Mouse (Mus musculus) adrenal gland, adult 18-20 months (tissue): ENCODE data around the gene Kl. TPM values are rescaled to one million over a fixed set of nuclear protein-coding genes. Genes with fewer than 3 reads are reported as not detected.

ENCODE experiments used
- DNase-seq, 2 experiments: peaks; one replicate each; pipeline ENCODE4 v3.0.0; 2021 to 2022; ENCODE audit warnings: low spot score in 2 of 2
- total RNA-seq, 2 experiments: library from RNA; stranded (reverse); gene quantifications; 1 replicate in 1 of 2; 2 replicates in 1 of 2; pipeline ENCODE4 v1.2.3; 2021

Kl gene
- total RNA-seq, 2 experiments from 2014 or later, result 0.06 to 0.23 TPM

DNA sequence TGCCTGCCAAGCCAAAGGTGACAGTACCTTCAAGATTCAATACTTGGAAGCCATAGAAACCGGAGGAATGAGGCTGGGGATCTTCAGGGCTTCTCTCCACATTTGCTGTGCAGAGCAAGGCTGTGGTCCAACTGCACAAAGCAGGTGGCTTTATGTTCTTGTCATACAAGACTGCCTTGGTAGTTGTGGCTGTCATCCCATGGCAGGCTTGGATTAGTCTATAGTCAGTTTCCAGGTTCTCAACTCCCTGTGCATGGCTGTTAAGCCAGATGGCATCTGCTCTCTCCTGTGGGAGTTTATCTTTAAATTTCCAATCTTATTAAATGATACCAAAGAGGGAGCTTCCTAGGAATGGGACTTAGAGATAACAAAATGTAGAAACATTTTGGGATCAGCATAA is 9.2 kb downstream of the Kl start:
- no peak for DNase-seq

GRCm38 (mm10) chr5:150962756-150963155 is 10.3 kb downstream of the Kl start:
- DNase-seq, result no peak

DNA sequence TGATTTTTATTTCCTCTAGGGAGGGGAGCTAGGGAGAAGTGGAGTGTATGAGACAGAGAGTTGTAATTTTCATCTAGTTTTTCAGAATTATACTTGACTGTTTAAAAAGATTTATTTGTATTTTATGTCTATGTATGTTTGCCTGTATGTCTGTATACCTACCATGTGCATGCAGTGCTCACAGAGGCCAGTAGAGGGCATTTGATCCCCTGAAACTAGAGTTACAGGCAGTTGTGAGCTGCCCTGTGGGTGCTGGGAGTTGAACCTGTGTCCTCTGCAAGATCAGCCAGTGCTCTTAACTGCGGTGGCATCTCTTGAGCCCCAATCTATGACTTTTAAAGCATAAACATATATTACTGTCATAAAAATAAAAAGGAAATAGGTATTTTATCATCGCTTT is 15.5 kb downstream of the Kl start:
- no peak for DNase-seq

- DNase-seq, result no peak
These were observed 18.1 kb downstream of the Kl start for GRCm38 (mm10) chr5:150970551-150970950.

DNA sequence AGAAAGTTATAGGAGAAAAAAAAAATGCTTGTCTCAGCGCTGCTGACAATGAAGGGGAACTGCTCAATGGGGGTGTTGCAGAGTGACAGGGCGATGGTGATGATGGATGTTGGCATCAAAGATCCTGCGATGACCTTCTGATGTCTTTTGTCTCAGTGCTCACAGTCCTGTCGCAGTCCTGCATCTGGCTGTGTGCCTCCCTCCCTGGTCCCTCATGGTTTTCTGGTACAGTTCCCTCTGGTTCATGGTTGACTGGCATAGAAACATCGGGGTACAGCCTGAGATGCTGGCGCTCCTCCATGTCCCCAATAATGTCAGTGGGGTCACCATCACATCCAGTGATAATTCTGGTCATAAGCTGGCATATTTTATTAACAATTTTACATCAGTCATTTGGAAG is 18.7 kb downstream of the Kl start:
- no peak for DNase-seq

DNA sequence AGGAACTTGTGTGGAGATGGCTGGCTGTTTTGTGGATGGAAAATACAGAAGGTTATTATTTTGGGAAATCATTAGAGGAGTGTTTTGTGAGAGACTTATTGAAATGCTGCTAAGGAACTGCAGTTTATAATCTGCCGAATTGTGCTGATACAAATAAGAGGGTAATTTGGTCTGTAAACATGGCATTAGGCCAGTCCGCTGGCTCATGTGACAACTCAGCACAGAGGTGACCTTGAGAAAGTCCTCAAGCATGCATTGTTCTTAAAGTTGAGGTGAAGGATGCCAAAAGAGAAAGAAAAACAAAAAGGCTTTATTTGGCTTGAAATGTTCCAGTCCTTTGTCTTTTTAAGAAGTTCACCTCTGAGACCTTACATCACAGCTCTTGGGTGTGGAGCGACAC is 21.8 kb downstream of the Kl start:
- DNase-seq, result no peak

- no peak for DNase-seq
These were observed 25.1 kb downstream of the Kl start for GRCm38 (mm10) chr5:150977383-150977958.

DNA sequence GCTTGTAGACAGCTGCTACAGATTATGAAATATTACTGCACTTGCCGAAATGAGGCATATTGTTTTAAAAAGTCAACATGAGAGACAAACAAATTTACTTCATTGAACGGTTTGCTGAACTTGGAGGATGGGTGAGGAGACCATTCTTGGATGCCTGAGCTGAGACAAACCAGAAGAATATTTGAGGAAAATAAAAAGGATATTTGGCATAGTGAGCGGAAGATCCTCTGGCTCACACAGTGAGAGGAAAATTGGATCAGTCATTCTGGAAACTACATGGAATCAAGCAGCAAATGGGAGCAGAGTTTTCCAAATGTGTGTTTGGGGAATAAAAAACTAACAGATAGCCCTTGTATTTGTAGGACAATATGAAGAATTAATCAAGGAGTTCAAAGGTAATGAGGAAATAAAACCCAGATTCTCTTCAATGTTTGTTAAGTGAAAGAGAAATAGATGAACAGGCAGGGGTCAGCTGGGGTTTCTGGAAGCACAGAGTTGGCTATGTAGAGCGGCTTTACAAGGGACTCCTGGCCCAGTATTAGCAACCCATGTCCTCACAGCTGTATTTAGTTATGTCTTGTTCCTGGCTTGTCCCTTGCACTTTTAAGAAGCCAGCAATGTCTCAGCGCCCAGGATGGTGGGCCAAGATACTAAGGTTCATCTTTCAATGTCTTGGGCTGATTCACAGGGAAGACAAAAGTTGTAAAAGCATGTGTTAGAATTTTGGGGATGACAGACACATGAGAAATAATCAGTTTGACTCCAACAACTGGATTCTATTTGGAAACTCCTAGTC is 27.1 kb downstream of the Kl start:
- DNase-seq, result no peak

GRCm38 (mm10) chr5:150982082-150982481 is 29.7 kb downstream of the Kl start:
- DNase-seq, result no peak

DNA sequence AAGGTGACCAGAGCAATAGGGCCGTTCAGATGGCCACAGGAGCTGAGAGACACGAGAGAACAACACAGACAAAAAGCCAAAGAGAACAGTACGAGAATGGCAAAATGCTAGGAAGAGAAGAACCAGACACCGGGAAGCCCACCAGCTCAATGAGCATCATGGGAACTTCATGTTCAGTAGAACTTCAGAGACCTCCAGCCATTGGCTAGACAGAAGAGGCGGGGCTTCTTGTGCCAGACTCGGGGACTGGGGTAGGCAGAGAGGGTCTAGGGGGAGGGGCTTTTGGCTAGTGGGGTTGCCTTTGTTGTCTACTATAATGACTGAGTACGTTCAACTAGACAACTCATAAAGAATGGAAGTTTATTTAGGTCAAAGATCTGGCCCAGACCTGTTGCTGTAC is 41.7 kb downstream of the Kl start:
- no peak for DNase-seq

DNA sequence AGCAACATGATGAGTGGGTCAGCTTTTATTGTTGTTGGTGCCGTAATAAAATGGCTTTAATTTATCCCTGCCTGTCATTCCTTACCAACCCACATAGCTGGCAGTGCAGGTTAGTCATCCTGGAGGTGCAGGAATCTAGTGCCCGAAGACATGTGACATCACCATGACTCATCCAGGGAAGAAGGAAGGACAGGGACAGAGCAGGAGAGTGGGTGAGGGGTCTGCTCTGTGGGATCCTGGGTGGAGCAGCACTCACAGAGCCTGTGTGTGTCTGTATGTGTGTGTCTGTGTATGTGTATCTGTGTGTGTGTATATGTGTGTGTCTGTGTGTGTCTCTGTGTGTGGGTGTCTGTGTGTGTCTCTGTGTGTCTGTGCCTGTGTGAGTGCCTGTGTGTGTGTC is 44.2 kb downstream of the Kl start:
- DNase-seq, result peak in 1 of 2 experiments; percentile 5

DNA sequence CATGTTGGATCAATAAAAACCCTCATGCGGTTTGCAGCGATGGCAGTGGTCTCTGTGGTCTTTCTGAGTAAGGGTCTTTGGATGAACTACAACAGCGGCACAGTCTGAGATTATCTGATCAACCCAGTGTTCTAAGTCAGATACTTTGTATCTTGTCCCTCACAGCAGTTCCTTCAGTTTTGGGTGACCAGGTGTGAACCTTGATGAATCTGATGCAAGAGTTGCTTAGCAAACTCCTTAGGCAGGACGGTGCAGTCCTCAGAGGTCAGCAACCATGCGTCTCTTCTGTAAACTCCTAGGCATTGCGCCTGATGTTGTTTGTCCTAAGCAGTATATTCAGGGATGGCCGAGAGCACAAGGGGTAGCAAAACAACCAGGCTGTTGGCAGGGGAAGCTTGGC is 48.7 kb downstream of the Kl start:
- no peak for DNase-seq

DNA sequence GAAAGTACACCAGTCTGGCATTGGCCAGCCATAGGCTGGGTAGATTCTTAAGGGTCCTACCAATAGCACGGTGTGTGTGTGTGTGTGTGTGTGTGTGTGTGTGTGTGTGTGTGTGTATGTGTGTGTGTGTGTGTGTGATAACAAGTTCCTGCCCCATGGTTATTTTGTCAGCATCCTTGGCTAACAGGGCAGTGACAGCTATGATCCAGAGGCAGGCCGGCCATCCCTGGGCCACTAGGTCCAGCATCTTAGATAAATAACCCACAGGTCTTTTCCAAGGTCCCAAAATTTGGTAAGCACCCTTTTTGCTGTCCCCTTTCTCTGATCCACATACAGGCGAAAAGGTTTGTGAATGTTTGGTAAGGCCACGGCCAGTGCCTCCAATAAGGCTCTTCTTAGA is 49.6 kb downstream of the Kl start:
- no peak for DNase-seq

- DNase-seq, result no peak
These were observed 51.9 kb downstream of the Kl start for GRCm38 (mm10) chr5:151004216-151004755.

GRCm38 (mm10) chr5:151018450-151018849 is 66.0 kb downstream of the Kl start:
- DNase-seq, result no peak

DNA sequence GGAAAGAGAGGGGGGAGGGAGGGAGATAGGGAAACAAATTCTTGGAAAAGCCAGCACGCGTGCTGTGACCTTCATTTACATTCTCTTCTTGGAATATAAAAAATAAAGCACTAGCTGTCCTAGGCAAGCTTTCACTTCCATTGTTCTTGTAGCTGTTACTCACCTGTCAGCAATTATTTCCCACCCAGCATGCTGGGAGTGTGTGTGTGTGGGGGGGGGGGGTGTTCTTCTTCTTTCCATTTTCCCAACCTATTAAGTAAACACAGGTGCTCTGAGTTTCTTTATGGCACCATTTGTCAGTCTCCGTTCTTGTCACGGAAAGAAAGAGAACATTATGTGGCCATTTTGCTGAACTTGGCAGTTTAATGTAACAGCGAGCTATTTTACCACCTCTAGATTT is 66.6 kb downstream of the Kl start:
- no peak for DNase-seq

DNA sequence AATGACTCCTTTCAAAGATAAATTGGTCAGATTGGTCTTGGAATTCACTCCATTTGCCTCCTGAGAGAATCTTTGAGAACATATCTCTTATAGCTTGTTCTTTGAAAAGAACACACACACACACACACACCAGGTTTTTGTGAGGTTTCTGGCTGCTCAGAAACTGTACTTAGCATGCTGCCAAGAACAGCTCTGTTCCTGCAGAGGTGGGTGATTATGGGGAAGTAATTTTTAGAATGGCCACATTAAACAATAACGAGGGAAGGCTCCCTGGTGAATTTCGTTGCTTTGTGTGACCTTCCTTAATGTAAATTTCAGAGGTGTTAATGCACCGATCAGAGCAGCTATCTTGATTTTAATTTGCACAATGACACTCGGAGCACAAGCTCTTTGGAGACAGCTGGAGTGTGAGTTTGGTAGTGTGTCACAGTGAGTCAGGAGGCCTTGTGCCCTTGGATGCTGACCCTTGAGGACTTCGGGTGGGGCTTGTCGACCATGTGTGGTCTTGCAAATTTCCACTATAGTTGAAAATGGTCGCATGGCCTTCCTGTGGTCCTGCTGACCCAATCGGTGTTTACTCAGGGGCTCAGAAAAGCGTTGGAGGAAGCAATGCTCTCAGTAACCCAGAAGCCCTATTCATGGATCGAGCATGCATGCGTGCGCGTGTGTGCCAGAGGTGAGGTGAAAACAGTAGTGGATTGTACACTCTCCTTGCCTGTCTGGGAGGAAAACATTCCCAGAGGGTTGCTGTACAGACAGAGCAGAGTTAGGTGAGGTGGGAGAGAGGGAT is 67.8 kb downstream of the Kl start:
- DNase-seq, result no peak

DNA sequence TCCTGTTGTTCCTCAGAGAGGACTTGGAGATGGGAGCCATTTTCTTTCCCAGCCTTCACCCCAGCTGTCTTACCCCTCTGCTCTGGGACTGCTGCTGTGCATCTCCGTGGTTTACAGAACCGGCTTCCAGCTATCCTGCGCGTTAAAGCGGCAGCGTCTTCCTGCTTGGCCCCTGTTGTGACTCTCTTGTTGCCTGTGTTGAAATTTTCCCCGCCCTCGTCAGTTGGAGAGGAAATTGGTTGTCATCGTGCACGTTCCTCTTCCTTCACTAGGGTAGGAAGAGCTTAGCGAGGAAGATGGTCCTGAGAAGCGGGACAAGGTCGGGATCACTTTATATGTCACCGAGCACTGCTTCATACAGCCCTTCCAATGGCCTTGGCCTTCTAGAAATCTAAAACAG is 68.4 kb downstream of the Kl start:
- DNase-seq, result no peak

GRCm38 (mm10) chr5:151022026-151022425 is 69.6 kb downstream of the Kl start:
- no peak for DNase-seq

GRCm38 (mm10) chr5:151022939-151023338 is 70.5 kb downstream of the Kl start:
- DNase-seq, result no peak

DNA sequence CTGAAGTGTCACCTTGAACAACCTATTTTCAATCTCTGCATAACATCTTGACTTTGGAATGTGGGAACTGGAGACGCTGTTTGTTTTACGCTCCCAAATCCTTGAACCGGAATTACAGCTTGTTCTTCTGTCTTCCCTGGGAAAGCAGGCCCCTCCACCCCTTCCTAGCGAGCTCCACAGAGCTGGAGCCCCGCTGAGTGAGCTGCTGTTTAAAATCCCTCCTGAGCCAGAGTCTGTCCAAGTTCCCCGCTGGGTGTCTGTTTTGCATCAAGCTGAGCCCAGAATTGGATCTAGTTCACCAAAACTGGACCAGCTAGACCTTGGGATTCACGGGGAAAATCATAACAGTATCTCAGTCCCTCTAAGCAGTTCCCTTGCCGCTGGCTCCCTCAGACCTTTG is 71.1 kb downstream of the Kl start:
- DNase-seq, result no peak

DNA sequence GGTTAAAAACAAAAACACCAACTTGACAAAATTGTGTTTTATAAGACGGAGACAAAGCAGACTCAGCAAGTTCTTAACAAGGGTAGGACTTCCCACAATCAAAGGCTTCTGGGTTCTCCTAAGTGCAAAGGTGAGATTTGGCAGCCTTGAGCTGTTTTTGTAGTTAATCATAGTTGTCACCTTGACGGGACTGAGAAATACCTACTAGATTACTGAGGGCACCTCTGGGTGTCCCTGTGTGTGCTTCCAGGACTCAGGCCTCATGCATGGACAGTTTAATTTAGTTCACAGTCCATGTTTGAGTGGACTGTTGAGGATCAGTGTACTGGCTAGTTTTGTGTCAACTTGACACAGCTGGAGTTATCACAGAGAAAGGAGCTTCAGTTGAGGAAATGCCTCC is 72.1 kb downstream of the Kl start:
- no peak for DNase-seq
